Mouse (Mus musculus) cerebellum, postnatal 25 days (tissue): Measurements from ENCODE around the gene Thoc6.

Experiments
- DNase-seq, 2 experiments: peaks; one replicate each; pipeline ENCODE4 v3.0.0; 2021; ENCODE audit warnings: mixed read lengths in 2 of 2

Gene Thoc6

GRCm38 (mm10) chr17:23627813-23628212 is 45.9 kb downstream of the Thoc6 start:
- DNase-seq: no peak

- DNase-seq: no peak
These were observed 53.3 kb downstream of the Thoc6 start for GRCm38 (mm10) chr17:23620351-23620750.
